ENCODE assay signal across 10 mouse cellular contexts in genomic region chr3:149594470-149594869, GRCm38 (mm10).
DNase-seq lines count a peak whose midpoint lies in the region; ATAC-seq lines count a peak whose summit lies in the region.
"Had no signal": no experiment of that assay in that cellular context is flagged by ENCODE, and none has a peak within 500 bp of the region (broad histone marks: within the 10 kb centered on the region; RNA-seq: fewer than 3 reads in every experiment).

No protein-coding gene starts in this region.

- no peak overlapping the region for H3K4me3 ChIP-seq in hindbrain, embryonic 14.5 days (replicated peaks; ENCODE audit: low read length)
- H3K4me3 ChIP-seq: midbrain, embryonic 15.5 days had no signal

- no peak overlapping the region for H3K9ac ChIP-seq in hindbrain, embryonic 14.5 days
- H3K9ac ChIP-seq: midbrain, embryonic 15.5 days had no signal

- no peaks in the 10 kb centered on the region for H3K27me3 ChIP-seq in hindbrain, embryonic 14.5 days (ENCODE audit: control insufficient read depth, insufficient read depth, low read length)
- H3K27me3 ChIP-seq: midbrain, embryonic 15.5 days had no signal

- peak; percentile 33; the same call in 1 of the 2 replicates for ATAC-seq in granulocyte monocyte progenitor cell, adult 5-6 weeks (replicated peaks; ENCODE audit: poor library complexity, severe bottlenecking)
- no peak for ATAC-seq in hindbrain, embryonic 14.5 days (ENCODE audit: low FRiP score)
- ATAC-seq: midbrain, embryonic 15.5 days had no signal

- no peaks in the 10 kb centered on the region for H3K4me1 ChIP-seq in hindbrain, embryonic 14.5 days (replicated peaks; ENCODE audit: control insufficient read depth, insufficient read depth, low read length)
- H3K4me1 ChIP-seq: midbrain, embryonic 15.5 days had no signal

- H3K4me2 ChIP-seq in hindbrain, embryonic 14.5 days (replicated peaks): no peak overlapping the region
- H3K4me2 ChIP-seq: liver, embryonic 11.5 days; midbrain, embryonic 15.5 days had no signal

- WGBS in hindbrain, embryonic 14.5 days: 73% methylated on average over 4 of the region's 4 CpGs

- H3K27ac ChIP-seq in hindbrain, embryonic 14.5 days: no peak overlapping the region
- H3K27ac ChIP-seq: midbrain, embryonic 15.5 days had no signal

- no peaks in the 10 kb centered on the region for H3K9me3 ChIP-seq in hindbrain, embryonic 14.5 days (ENCODE audit: control insufficient read depth, low read length)
- H3K9me3 ChIP-seq: midbrain, embryonic 15.5 days had no signal

- peak; percentile 23 for DNase-seq in heart, adult 8-10 months (ENCODE audit: low spot score)
- DNase-seq in heart, adult 11 months: no peak
- peak; percentile 6 for DNase-seq in thymus, postnatal 25 days
- DNase-seq in thymus, postnatal 10 days (ENCODE audit: low spot score in 2 of 2): no peak
- DNase-seq in hindbrain, embryonic 14.5 days (ENCODE audit: low spot score): no peak
- DNase-seq in layer of hippocampus, adult 11-12 months (ENCODE audit: low spot score): no peak
- DNase-seq in spleen, postnatal 4 days (ENCODE audit: low spot score in 2 of 2): no peak

- no peaks in the 10 kb centered on the region for H3K36me3 ChIP-seq in hindbrain, embryonic 14.5 days (replicated peaks; ENCODE audit: control insufficient read depth, insufficient read depth)
- H3K36me3 ChIP-seq: midbrain, embryonic 15.5 days had no signal

Comparison
In these comparisons a context has a peak if more than half of its experiments do, and no peak if none do; other contexts are left out.
1. DNase-seq: peak in heart, adult 8-10 months (single experiment) and thymus, postnatal 25 days (single experiment); none in heart, adult 11 months (single experiment), thymus, postnatal 10 days (0 of 2), hindbrain, embryonic 14.5 days (single experiment), layer of hippocampus, adult 11-12 months (single experiment) and spleen, postnatal 4 days (0 of 2).